Mouse (Mus musculus): ENCODE measurements around the gene Fibp.

Gene Fibp

GRCm38 (mm10) chr19:5432992-5433852 is 27.2 kb upstream of the Fibp start:
- DNase-seq = peak; percentile 40 to 60

DNA sequence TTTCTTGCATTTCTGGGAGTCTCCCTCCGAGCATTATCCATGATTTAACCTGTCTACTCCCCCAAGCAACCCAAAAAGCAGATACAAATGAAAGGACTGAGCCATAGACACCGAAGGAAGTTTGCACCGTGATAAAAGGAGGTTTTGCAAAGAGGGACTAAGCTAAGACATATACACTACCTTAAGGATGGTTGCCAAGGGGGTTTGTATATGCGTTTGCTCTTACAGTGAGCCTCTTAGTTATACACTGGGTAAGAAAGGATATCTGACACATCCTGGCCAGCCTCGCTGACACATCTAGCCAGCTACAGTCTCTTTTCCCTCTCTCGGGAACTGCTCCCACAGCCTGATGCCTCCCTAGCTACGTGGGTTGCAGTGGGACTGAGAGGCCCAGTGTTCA is 26.5 kb upstream of the Fibp start:
- DNase-seq = no peak

DNA sequence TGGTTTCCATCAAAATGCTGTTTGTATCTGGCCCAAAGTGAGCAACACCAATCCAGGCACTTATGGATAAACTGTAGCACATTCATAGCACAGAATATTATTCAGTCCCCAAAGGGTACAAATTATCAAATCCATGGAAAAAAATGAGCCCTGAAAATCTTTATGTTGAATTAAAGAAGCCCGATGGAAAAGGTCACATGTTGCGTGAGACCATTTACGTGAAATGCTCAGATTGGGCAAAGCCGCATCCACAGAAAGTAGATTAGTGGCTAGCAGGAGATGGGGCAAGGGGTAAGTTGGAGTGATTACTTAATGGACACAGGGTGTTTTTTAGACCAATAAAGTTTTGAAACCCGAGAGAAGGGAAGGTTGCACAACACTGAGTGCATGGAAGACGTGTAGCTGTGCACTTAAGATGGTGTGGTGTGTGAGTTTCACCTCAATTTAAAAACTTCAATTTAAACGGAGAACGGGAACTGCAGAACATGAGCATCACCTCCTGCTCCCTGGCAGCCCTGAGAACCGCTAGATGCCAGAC is 16.0 kb upstream of the Fibp start:
- no peak for DNase-seq

GRCm38 (mm10) chr19:5444954-5445353 is 15.5 kb upstream of the Fibp start:
- no peak for DNase-seq

GRCm38 (mm10) chr19:5445747-5446146 is 14.7 kb upstream of the Fibp start:
- DNase-seq = no peak

GRCm38 (mm10) chr19:5447515-5448353 is 12.7 kb upstream of the Fibp start, which contains the start of gene Fosl1:
Gene Fosl1, plus strand, starts transcription at chr19:5447547.
- peak; percentile 61 to 78 for DNase-seq

GRCm38 (mm10) chr19:5448354-5449150 is 11.9 kb upstream of the Fibp start:
- no peak for DNase-seq

- DNase-seq = no peak
These were observed 10.7 kb upstream of the Fibp start for GRCm38 (mm10) chr19:5449673-5450072.

DNA sequence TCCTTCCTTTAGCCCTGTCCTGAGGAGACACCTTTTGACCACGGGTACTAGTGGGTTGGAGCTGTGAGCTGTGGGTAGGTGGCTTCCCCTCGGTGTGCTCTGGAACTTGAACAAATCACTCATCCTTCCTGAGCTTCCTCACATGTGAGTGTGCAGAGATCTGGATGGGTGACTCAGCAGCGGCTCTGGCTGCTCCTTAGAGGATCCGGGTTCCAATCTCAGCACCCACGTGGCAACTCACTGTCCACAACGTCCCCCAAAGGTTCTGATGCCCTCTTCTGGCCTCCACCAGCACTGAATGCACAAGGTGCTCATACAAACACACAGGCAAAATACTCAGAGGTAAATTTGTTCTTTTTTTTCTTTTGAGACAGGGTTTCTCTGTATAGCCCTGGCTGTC is 8.6 kb upstream of the Fibp start:
- DNase-seq = no peak

DNA sequence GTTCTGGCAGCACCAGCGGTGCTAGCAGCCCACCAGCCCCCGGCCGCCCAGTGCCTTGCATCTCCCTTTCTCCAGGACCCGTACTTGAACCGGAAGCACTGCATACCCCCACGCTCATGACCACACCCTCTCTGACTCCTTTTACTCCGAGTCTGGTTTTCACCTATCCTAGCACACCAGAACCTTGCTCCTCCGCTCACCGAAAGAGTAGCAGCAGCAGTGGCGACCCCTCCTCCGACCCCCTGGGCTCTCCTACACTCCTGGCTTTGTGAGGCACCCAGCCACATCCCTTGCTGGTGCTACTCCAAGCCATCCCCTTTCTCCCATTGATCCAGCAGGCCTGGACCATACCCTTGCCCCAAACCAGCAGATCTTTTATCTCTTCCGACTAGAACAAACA is 5.4 kb upstream of the Fibp start:
- no peak for DNase-seq

DNA sequence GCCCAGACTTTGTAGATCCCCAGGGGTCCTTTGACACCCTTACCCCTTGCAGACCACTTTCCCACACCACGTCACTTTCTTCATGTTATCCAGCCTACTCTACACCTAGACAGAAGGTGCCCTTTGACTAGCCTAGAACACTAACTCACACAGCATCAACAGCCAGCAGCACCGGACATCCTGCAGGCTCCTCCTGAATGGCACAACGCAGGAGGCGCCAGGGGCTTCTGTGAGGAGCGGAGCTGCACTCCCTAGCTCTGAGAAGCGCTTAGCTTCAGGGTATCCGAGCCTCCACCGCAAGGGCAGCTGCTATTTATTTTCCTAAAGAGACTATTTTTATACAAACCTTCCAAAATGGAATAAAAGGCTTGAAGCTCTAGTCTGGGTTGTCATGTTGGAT is 4.8 kb upstream of the Fibp start:
- no peak for DNase-seq

- DNase-seq = peak in 1 of 2 experiments; percentile 13
These were observed 4.0 kb upstream of the Fibp start for GRCm38 (mm10) chr19:5456241-5456921.

DNA sequence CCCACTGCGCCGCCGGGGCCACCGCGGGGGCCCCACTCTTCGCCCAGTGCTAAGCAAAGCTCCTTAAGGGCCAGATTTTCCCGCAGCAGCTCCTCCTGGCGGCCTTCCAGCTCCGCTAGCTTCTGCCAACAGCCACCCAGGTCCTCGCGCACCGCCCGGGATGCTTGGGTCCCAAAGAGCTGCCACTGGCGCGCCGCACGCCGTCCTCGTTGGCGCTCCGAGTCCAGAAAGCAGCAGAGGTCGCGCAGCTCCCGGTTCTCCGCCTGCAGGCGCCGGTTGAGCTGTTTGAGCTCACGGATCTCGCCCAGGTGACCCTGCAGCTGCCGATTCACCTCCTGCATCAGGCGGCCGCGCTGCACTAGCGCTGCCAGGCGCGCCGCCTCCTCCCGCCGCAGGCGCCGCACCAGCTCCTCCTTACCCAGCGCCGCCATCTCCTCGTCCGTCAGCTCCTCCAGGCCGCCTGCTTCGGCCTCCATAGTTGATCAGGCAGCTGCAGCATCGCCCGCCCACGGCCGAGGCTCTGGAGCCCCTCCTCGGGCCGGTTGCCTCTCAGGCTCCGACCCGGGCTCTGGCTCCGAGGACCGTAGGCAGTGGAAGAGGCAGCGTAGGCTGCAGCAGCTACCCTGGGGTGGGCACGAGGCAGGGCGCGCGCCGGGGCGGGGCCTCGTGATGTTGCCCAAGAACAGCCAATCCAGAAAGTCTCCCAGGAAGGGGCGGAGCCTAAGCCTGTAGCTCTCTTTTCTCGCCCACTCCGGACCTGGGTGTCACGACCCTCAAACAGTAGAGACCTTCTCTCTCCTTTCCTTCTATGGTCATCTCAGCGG is 3.3 kb upstream of the Fibp start:
- peak; percentile 99 for DNase-seq

DNA sequence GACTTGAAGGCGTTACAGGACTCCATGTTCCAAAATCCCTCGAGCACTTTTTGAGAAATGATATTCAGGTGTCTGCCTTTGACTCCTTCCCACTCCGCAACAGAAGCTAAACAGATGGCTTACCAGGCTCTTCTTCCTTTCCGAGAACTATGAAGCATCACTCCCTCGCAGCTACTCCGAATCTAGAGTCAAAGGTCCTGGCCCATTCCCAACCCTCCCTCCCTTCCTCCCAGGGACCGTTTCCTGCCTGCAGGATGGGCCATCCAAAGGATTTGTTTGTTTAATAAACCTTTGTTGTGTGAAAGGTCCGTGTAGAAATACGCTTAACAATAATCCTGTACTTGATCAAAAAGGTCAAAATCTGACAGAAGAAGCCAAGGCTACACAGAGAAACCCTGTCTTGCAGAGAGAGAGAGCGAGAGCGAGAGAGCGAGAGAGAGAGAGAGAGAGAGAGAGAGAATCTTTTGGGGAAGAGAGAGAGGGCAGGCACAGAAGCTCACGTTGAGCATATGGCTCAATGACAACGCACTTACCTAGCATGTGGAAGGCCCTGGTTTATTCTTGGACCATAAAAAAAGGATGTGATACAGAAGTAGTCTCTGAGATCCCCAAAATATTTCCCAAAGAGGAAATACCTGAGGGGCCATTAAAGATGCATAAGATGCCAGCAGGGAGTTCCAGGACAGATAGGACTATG is 2.5 kb upstream of the Fibp start, which contains the start of gene Ccdc85b:
Gene Ccdc85b (minus strand): TSS at position 149 of the 697 bp plus-strand sequence.
- DNase-seq = no peak

GRCm38 (mm10) chr19:5459019-5459418 is 1.4 kb upstream of the Fibp start:
- peak; percentile 11 to 48 for DNase-seq

GRCm38 (mm10) chr19:5459896-5460295 is 519 bp upstream of the Fibp start:
- peak in 1 of 2 experiments; percentile 9 for DNase-seq

GRCm38 (mm10) chr19:5461411-5461810 is 996 bp downstream of the Fibp start:
- DNase-seq = no peak

GRCm38 (mm10) chr19:5463212-5463611 is 2.8 kb downstream of the Fibp start:
- DNase-seq = peak in 1 of 2 experiments; percentile 23

GRCm38 (mm10) chr19:5463791-5464562 is 3.6 kb downstream of the Fibp start:
- peak; percentile 76 to 82 for DNase-seq

Data from cerebellum, postnatal 25 days (tissue).